Mouse (Mus musculus) megakaryocyte, embryonic 14.5 days (primary cell): ENCODE results near the gene Cfap65.

Source experiments
- FLI1 ChIP-seq: IDR thresholded peaks from 2 replicates; pipeline ENCODE4 v1.6.1; 2012; ENCODE audit warnings: low read length, inconsistent platforms, mixed read lengths
- GATA1 ChIP-seq: IDR thresholded peaks from 3 replicates; pipeline ENCODE4 v1.6.1; 2012; ENCODE audit warnings: mixed read lengths, low read length, inconsistent platforms, borderline replicate concordance

DNA sequence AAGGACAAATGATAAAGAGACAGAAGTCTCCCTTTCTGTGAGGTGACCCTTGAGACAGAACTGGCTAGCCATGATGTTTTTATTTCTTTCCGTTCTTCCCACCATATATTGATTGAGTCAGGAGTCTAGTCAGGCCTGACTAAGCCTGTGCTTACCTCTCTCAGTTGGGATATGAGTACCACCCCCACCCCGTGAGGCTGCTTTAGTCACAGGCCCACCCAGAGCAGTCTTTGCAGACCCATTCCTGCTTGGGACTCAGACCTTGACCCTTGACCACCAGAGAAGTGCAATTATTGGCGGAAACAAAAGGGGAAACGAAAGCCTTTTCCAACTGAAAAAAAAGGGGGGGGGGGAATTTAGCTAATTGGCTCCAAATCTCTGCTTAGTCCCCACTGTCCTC is 77.7 kb downstream of the Cfap65 start:
- TF ChIP-seq GATA1 (no peak), FLI1 (no peak)
